Mouse (Mus musculus) adrenal gland, adult 8-10 months (tissue): ENCODE data around the gene Gys2. TPM values are rescaled to one million over a fixed set of nuclear protein-coding genes. Genes with fewer than 3 reads are reported as not detected.
A peak's percentile ranks its signal among the peaks of the same experiment; 100 is the strongest.

Experiments used
- DNase-seq: peaks from one replicate; pipeline ENCODE4 v3.0.0; 2022
- total RNA-seq, 4 experiments: library from RNA; stranded (reverse); gene quantifications; 2 replicates each; pipeline ENCODE4 v1.2.4; 2022

Gys2 gene
- total RNA-seq, 4 experiments from 2014 or later: 1.4 to 10.7 (median 5.0) TPM

GRCm38 (mm10) chr6:142455314-142455996, 17.5 kb downstream of the Gys2 start:
- no peak for DNase-seq

- no peak for DNase-seq
These were observed 19.6 kb downstream of the Gys2 start for GRCm38 (mm10) chr6:142453311-142453710.

- DNase-seq: no peak
These were observed 21.5 kb downstream of the Gys2 start for GRCm38 (mm10) chr6:142451381-142451780.

- DNase-seq: no peak
These were observed 43.8 kb downstream of the Gys2 start for GRCm38 (mm10) chr6:142429072-142429471.

GRCm38 (mm10) chr6:142424976-142425375, 47.9 kb downstream of the Gys2 start:
- DNase-seq: no peak

- no peak for DNase-seq
These were observed 58.3 kb downstream of the Gys2 start for GRCm38 (mm10) chr6:142414597-142414996.

GRCm38 (mm10) chr6:142413845-142414244, 59.1 kb downstream of the Gys2 start:
- DNase-seq: no peak

GRCm38 (mm10) chr6:142412906-142413491, 59.9 kb downstream of the Gys2 start, which contains the start of gene Spx:
Gene Spx, plus strand, starts transcription at chr6:142413441.
- DNase-seq: no peak

GRCm38 (mm10) chr6:142411140-142411539, 61.8 kb downstream of the Gys2 start:
- DNase-seq: no peak

- no peak for DNase-seq
These were observed 77.2 kb downstream of the Gys2 start for GRCm38 (mm10) chr6:142395756-142396155.

GRCm38 (mm10) chr6:142394669-142395068, 78.2 kb downstream of the Gys2 start:
- DNase-seq: no peak

- DNase-seq: no peak
These were observed 80.6 kb downstream of the Gys2 start for GRCm38 (mm10) chr6:142392312-142392711.

GRCm38 (mm10) chr6:142389101-142389500, 83.8 kb downstream of the Gys2 start:
- no peak for DNase-seq

GRCm38 (mm10) chr6:142387755-142388271, 85.1 kb downstream of the Gys2 start:
- DNase-seq: no peak

GRCm38 (mm10) chr6:142387011-142387754, 85.7 kb downstream of the Gys2 start, which contains the start of the genes Recql and Golt1b:
Gene Recql, minus strand, starts transcription at chr6:142387087.
Gene Golt1b, plus strand, starts transcription at chr6:142387221.
- DNase-seq: peak; percentile 98

- no peak for DNase-seq
These were observed 86.5 kb downstream of the Gys2 start for GRCm38 (mm10) chr6:142386285-142387010.

GRCm38 (mm10) chr6:142384521-142384920, 88.4 kb downstream of the Gys2 start:
- no peak for DNase-seq

GRCm38 (mm10) chr6:142381615-142382014, 91.3 kb downstream of the Gys2 start:
- no peak for DNase-seq

- DNase-seq: no peak
These were observed 92.9 kb downstream of the Gys2 start for GRCm38 (mm10) chr6:142379961-142380360.

GRCm38 (mm10) chr6:142378576-142379330, 94.2 kb downstream of the Gys2 start:
- no peak for DNase-seq

GRCm38 (mm10) chr6:142377081-142377480, 95.8 kb downstream of the Gys2 start:
- no peak for DNase-seq
